Mouse (Mus musculus) cerebellum, postnatal 36 days (tissue): ENCODE measurements around the gene Sox5.

Experiments
- DNase-seq, 2 experiments: peaks; one replicate each; pipeline ENCODE4 v3.0.0; 2021 to 2022; ENCODE audit warnings: mixed read lengths in 2 of 2

Gene Sox5

DNA sequence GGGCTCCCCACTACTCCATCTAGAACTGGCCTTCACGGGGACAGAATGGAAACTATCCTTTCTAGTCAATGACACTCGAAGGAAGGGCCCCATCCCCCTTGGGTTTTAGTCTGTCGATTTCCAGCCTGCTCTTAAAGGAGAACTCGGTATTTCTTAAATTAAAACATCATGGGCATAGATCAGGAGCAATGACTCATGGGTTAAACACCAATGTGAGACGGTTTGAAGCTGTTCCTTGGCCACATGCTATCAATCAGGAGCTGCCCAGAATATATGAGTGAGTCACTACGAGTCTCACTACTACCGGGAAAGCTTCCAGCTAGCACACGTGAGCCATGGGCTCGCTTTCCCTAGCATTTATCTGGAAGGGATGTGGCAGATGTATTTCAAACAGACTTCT, 707.0 kb downstream of the Sox5 start:
- no peak for DNase-seq

DNA sequence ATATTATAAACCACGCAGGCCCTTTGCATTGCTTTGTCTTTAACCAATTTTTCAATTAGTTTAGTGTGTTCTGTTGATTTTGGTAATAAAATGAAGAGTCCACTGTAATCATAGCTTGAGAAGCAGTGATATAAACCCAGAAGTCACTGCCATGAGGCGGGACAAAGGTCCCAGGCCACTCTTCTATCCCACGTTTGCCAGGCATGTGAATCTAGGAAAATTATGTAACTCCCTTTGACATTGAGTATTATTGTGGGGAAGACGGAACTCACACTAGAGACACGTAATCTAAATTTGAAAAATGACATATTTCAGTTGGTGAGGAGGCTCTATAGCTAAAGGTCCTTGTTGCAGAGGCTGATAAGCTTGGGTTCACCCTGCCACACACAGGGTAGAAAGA, 711.3 kb downstream of the Sox5 start:
- DNase-seq, result no peak

DNA sequence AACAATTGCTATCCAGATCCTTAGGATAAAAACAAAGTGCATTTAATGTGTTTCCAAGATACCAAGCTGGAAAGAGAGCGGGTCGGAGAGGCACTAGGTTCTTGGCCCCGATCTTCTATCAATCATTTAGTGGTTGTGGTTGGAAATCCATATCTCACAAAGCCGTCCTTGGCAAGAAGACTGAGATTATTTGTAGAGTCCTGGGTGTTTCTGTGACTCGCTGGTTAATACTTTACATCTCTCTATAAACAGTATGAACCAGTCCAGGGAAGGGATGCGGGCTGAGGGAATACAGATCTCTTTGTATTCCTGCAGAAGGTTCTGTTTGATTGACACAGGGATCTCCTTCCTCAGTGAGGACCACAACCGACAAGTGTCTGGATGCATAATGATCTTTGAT, 714.3 kb downstream of the Sox5 start:
- DNase-seq, result no peak

DNA sequence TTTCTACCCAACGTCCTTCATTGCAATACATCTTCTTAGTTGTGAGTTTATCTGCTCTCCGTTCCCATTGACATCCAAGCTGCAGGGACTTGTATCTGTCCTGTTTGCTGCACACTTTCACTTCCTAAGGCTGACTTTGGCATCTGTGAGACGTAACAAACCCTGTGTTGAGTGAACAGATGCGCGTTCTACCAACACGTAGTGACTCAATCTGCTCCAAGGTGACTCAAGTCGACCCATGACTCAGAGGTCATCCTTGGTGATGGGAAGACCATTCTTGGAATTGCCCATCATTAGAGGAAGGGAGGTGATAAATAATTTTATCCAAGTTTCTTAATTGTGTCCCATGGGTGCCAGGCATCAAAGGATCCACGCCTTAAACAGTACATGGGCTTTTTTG, 719.3 kb downstream of the Sox5 start:
- DNase-seq, result no peak

DNA sequence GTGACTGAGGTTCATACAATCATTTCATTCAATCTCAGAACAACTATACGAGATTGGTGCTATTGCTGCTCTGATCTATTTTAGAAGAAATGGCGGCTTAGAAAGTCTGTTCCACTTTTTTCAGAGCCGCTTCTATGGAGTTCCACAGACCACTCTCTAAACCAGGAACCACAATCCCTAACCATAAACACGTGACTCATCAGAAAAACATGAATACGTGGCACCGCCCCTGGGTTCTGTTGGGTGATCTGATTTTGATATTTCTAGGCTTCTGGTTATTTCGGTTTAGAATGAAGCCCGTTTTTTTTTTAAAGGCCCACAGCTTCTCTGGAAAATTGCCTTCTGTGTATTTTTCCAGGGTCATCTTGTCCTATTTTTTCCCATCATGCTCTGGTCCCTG, 720.0 kb downstream of the Sox5 start:
- DNase-seq, result no peak

DNA sequence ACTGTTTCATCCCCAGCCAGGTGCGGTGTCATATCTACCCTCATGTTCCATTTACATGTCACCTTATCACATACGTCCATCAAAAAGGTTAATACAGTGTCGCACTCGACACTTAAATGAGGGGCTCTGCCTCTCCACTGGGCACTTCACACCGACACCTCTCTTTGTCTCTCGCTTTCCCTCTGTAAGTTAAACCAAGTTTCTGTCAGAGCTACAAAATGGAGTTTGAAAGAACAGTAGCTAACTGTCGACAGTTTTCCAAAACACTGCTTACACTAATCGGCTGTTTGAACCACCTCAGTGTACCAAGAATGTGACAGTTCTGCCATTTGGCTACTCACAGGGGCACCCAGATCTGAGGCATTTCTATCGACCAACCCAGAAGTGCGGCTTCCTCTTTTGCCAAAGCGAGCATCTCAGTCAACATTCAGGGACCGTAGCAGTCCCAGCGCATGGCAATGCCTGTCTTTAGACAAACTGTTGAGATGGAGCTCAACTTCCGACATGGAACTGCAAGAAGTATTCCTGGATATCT, 724.6 kb downstream of the Sox5 start:
- DNase-seq, result no peak

DNA sequence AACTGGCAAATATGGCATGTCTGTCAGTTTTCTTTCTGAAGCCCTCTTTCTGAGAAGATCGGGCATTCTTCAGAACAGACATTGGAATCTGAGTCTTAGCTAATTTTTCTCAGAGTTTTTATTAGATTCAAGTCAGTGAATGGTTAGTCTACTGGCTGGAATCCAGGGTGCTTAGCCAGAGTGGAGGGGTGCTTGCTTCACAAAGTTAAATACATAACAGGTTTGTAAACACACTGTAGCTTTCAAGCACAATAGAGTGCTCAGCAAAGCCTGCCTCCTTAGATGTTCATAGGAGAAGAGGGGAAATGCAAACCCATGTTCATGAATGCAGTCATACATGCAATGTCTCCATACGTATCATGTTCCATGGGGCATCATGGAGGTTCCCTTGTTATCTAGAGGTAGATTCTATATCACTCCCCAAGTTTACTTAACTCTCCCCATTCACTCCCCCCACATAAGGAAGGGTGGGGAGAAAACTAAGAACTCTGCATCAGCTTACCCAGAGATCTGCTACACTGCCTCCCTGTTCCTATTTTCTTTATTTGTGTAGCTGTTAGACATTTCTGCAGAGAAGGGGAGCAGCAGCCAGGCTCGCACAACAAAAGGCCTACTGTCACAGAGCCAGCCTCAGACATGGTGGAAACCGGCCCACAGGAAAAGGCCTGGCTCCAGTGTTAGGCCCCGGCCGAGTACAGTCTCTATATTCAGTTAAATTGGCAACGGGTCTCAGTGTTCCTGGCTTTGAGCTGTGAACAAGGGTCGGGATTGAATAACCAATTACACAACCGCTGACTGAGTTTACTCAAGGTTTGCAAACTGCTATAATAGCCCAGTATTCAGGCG, 725.3 kb downstream of the Sox5 start:
- peak; percentile 22 to 25 for DNase-seq

DNA sequence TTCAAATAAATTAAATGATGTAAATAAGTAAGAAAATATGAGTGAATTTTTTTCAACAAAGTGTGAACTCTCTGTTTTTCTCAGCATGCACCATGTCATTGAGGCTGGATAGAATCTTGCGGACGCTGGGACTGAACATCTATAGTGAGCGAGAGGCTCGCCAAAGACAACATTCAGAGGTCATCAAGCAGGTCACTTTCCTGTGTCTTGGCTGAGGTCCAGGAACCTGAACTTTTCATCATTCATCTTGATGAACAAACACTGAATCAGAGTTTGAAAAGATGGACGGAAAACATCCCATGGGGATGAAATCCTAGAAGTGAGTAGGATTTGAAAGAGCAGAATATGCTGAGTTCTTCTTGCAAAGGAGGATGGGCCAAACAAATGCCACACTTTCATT, 729.3 kb downstream of the Sox5 start:
- DNase-seq, result no peak

DNA sequence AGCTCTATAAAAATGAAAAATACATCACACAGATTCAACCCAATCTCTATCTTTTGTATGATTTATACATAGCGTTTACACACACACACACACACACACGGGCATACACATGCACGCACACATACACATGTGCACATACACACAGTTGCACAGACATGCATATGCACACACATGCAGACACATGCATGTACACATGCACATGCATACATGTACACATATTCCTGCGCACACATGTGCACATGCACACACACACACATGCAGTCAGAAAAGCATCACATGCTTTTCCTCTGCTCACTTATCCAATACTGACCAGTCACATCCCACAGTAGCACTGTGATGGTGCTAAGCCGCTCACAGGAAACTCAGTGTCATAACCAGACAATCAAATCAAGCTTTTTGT, 730.5 kb downstream of the Sox5 start:
- no peak for DNase-seq

DNA sequence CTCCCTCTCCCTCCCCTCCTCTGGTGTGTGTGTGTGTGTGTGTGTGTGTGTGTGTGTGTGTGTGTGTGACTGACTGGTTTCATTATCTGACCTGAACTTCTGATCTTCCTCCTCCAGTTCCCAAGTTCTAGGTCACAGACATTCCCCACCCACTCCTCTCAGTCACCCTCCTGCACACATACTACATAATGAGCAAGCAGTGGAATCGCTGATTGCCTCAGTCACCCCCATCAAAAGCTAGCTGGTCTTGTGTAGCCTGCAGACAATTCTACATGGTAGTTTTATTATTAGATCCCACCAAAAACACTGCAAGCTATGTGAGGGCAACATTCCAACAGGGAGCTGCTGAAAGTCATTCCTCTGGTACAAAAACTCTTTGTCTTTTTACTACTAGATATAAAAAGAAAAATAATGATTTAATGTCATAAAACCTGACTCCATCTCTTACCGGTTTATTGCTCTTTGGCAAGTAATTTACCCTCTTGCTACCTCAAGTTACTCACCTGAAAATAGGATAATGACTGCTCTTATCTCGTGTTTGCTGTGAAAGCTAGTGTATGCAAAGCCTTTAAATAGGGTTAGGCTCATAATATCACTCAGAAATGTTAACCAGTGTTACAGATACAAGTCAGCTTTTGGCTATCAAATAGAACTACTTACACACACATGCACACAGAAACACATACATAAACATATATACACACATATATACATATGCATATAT, 733.4 kb downstream of the Sox5 start:
- no peak for DNase-seq

DNA sequence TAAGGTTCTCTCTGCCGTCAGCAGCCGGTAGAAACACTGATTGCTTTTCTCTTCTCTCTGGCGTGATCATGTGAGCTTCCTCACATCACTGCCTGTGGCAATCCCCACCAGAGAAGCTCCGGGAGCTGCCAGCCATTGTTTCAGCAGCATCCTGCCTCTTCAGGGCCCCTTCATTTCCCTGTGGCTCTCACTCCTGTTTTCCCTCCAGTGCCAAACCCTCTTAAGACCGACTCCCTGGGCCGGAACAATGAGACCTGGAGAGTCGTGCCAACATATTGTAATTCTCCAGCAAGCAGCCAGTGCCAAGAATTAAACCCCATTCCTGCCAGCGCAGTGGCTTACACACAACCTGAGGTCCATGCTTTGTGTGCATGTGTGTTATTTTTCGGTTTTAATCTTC, 736.3 kb downstream of the Sox5 start:
- DNase-seq, result peak; percentile 21 to 48

DNA sequence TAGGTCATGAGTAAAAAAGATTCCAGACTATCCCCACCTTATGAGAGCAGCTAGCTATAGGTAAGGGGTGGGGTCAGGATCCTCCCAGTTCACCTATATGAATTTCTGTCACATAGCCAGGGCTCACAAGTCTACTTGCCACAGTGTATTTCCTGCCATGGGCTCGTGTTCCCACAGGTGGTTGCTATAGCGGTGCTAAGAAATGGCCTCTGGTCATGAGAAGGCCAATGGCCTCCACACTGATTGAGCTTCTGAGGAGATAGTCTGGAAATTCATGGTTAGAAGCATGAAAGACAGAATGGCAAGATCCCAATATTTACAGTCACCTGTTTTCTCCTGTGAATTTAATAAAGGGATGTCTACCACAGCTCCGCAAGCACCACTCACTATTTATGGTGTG, 737.4 kb downstream of the Sox5 start:
- DNase-seq, result no peak

DNA sequence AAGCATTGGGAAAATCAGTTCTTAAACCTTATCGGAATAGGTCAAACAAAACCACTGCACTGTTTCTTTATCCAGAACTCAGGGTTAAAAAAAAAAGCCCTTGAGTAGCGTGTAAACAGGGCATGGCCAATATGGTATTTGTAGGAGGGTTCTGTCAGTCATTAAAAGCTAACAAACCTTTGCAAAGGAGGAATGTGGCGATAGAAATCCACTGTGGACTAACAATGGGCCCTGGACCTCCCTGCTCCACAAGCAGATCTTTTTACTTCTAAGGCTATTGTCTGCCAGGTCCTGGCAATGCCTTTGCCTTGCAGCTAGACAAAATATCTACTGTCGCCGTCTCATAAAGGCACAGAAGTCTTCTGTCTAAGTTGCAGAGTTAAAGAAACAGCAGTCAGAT, 738.8 kb downstream of the Sox5 start:
- no peak for DNase-seq

DNA sequence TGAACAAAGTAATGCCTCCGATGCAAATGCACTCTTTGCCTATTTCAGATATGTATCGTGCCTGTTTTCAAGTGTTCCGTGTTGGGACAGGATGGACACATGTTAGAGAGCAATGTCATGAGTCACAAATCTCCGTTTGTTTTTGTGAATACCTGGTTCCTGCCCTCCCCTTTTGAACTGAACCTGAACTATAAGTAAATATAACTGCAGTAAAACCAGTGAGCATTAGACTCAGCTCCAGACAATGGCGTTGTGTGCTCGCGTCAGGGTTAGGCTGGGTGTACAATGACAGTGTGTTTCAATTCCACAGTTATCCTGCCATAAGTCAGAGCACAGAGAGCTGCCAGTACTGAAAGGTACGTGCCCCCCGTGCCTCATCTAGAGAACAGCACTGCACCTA, 739.8 kb downstream of the Sox5 start:
- no peak for DNase-seq

DNA sequence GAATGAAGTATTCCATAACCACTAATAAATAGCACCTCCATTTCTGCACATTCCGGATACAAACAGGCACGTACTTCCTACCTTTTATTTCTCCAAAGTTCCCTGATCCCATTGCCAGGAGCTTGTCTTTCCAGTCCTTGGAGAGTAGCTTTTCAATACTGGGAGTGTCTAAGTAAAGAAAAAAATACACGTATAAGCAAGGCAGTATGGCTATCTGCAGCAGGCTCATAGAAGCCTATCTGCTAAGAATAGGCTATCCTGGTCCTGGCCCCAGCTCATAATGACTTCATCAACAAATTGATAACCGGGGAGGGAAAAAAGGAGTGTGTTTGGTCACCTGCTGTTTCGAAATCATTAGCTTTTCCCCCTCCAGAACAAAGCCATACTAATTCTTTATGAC, 740.6 kb downstream of the Sox5 start:
- no peak for DNase-seq

DNA sequence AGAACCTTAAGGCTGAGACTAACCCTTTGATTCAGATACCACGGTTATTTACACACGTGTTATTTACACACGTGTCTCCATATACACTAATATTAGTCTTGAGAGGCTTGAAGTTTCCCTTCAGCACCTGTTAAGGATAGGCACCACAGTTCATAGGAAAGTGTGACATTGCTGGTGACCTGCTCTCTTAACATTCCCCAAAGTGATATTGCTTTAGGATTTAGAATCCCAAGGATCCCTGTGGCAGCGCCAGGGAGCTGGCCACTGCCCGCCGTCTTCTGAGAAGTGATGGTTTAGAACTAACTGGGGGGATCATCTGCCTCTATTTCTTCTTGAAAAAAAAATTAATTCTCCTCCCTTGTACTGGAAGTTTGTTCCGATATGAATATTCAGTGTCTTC, 741.4 kb downstream of the Sox5 start:
- no peak for DNase-seq

DNA sequence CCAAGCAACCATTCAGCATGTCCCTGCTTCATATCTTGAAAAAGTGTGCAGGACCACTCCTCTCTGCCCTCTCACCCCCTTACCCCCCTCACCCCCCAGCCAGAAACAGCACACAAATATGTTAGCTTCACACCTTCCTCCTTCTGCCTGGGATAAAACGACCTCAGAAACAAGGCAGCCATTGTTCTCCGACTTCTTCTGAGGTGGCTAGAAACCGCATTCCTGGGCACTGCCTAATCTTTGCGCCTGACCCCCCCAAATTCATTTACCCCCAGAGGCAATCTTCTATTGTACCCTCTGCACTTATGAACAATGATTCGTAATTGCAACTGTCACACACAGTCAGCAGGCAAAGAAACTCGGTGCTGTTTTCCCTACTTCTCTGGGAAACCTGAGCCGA, 742.6 kb downstream of the Sox5 start:
- no peak for DNase-seq

DNA sequence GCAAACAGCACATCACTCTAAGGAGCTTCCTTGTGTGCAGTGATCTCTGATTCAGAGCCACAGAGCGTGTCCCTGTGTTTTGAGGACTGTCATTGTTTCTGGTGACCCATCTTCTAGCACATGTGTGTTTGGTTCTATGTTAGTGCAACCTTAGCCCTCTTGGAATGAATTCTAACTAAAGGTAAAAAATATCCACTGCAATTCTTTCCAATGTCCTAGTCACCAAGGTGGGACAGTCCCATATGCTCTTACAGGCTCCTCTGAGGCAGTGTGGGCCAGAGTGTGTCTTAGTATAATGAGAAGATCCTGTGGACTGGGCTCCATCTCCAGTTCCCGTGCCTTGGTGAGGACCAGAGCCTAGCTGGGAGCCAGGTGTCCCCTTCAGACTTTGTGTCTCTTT, 748.6 kb downstream of the Sox5 start:
- no peak for DNase-seq

DNA sequence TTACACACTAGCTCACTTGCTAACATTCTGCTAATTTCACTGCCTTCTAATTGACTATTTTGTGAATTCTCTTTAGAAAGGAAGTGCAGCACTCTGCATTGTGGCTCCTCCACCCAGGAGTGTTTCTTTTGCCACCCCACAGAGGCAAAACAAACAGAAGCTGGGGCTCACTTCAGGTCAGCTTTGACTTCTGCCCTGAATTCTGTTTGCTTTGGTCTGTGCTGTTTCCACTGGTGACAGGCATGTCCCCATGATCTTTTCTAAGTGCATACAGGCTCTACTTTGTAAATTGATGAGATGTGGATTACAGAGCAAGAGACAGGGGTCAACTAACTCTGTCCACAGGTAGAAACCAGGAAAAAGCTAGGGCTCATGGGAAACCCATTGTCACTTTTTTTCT, 764.8 kb downstream of the Sox5 start:
- no peak for DNase-seq

DNA sequence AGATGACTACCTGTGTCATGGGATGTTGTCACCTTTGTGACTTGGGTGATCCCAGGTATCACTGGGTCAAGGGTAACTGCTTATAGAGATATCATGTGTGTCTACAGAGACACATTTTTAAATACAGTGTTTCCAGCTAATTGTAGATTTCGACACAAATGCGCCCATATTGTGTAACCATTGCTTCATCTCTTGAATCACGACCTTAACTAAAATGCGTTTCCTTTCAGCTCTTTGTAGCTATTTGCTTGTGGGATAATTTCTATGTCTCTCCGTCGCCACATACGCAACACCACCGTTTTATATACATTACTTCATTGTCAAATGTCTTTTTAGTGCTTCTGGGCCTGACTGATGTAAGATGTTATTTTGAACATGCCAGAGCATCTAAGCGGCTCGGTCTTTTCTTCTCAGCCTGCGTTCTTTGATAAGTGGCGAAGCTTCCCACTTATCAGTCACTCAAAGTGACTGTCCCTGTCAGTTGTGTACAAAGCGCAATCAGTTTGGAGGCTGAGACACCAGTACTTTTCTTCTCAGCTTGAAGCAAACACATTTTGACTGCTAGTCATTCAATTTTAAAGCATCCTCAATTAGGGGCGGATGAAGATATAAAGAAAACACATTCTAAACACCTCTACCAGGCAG, 769.8 kb downstream of the Sox5 start:
- no peak for DNase-seq

DNA sequence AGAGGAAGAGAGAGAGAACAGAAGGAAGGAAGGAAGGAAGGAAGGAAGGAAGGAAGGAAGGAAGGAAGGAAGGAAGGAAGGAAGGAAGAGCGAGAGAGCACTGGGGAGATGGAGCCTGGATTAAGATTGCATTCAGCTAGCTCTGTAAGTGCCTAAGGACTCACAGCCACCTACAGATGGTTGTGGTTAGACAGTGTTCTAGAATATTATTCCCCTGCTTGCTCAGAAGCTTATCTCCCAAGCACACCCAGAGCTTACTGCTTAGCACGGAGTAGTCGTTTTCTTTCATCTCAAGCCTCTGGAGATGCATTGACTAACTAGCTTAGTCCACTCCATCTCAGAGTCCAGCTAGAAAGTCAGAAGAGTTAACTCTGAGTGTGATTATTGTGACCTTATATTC, 770.8 kb downstream of the Sox5 start:
- DNase-seq, result no peak

DNA sequence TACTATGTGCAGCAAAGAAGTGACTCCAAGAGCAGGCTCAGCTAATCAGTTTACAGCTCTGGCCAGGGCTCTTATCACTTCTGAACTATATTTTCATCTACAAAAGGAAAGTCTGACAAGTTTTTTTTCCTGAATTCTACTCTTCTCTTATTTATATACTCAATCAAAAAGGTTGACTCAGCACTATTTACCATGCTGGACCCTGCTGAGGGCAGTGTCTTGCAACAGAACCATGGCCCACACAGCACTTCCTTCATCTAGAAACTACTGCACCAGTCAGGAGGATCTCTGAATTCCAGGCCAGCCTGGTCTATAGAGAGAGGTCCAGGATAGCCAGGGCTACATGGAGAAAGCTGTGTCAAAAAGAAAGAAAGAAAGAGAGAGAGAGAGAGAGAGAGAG, 771.5 kb downstream of the Sox5 start:
- DNase-seq, result no peak

DNA sequence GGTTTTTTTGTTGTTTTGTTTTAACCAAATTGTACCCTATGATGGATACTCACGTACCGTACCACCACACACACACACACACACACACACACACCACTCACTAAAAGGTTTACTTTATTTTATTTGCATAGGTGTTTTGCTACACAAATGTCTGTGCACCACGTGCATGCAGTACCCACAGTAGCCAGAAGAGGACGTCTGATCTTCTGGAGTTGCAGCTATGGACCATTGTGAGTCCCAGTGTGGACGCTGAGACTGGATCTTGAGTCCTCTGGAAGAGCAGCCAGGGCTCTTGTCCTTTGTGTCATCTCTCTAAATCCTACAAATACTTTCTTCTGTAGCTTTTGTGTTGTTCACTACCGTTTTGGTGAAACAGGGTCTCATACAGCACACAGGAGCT, 776.6 kb downstream of the Sox5 start:
- DNase-seq, result no peak

DNA sequence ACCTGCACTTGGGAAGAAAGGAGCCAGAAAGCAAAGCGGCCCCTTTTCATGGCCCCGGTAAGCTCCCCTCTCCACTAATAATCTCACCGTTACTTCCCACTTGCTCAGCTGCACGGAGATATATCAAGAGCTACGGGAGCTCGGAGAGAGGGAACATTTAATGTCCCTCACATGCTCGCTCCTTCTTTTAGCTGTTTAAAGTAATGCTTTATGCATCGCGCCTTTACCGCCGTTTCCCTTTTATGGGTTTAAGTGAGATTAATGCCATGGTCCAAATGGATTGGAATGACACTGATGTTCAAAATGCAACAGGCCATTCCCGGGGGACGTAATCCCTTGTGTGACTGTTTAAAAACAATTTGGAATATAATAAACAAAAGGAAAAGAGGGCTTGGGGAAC, 783.6 kb downstream of the Sox5 start:
- DNase-seq, result no peak
